Mouse (Mus musculus): Measurements from ENCODE around the gene Slc4a8. TPM values are rescaled to one million over a fixed set of nuclear protein-coding genes. Genes with fewer than 3 reads are reported as not detected.

Slc4a8 gene
- polyA plus RNA-seq, 1 experiment, result 11.0 TPM

DNA sequence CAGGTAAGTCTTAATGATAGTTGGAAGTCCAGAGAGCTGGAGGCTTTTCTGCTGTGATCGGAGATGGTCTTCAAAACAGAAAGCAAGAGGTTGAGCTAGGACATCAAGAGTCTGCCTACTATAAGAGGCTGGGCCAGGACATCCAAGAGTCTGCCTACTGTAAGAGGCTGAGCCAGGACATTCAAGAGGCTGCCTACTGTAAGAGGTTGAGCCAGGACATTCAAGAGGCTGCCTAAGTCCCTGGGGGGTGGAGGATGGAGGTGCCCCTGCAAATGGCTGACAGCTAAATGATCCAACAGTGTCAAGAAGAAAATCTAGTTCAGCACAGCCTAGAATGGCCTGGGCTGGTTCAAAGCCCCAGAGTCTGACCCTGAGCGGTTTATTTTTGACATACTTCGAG is 13.0 kb upstream of the Slc4a8 start:
- Histone ChIP-seq H3K27ac (ENCODE audit: insufficient read depth, low read length) (no peak overlapping the region), H3K36me3 (ENCODE audit: control insufficient read depth, insufficient read depth, low read length) (no peaks in the 10 kb centered on the region), H3K27me3 (ENCODE audit: control insufficient read depth, insufficient read depth, low read length) (peaks cover 1% of the 10 kb centered on the region; the same call in 1 of the 2 replicates), H3K4me3 (ENCODE audit: extremely low read depth, insufficient read depth, insufficient read length) (no peak overlapping the region), H3K4me1 (ENCODE audit: control insufficient read depth, insufficient read depth, insufficient read length) (peaks cover 4% of the 10 kb centered on the region; the same call in 1 of the 2 replicates)
- TF ChIP-seq CTCF (IDR thresholded peaks at IDR 0.05; ENCODE audit: extremely low read depth, insufficient read depth, insufficient read length, insufficient replicate concordance) (no peak), POLR2A (IDR thresholded peaks at IDR 0.05; ENCODE audit: low read depth, low read length) (no peak)
- 89% methylated on average over 3 of the region's 3 CpGs for WGBS
- no peak for DNase-seq (ENCODE audit: low read depth in 1 of 2, low spot score in 2 of 2)

DNA sequence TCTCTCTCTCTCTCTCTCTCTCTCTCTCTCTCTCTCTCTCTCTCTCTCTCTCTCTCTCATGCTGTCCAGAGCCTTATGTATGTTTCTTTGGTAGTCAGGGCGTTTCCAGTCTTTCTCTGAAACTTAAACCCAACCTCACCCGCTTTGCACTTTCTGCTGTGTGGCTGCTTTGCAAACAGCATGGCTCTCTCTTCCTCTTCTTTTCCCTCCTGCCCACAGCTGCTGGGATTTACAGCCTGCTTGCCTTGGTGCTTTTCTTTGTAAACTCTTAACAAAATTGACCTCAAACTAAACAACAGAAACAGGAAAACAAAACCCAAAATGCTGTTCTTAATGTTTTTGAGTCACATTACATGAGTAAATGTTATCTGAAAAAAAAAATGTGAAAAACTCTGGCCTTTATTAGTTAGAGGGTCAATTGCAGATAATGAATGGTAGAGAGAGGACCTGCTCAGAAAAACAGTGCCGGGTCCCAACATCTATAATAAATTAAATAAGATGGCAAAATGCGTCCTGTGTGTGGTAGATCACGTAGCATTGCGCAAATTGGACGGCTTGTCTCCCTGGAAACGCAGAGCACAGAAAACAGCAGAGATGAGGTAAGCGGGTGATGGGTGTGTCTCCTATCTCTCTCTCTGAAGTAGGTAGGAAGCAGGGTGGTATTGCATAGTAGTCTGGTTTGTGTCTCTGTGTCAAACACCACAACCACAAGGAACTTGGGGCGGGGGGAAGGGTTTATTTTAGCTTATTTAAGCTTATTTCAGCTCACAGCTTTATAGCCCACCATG is 11.6 kb upstream of the Slc4a8 start:
- Histone ChIP-seq H3K4me3 (ENCODE audit: extremely low read depth, insufficient read depth, insufficient read length) (no peak overlapping the region), H3K27ac (ENCODE audit: insufficient read depth, low read length) (peak overlapping the region; percentile 71), H3K27me3 (ENCODE audit: control insufficient read depth, insufficient read depth, low read length) (peaks cover 1% of the 10 kb centered on the region; the same call in 1 of the 2 replicates), H3K4me1 (ENCODE audit: control insufficient read depth, insufficient read depth, insufficient read length) (peaks cover 4% of the 10 kb centered on the region; the same call in 1 of the 2 replicates), H3K36me3 (ENCODE audit: control insufficient read depth, insufficient read depth, low read length) (no peaks in the 10 kb centered on the region)
- TF ChIP-seq CTCF (IDR thresholded peaks at IDR 0.05; ENCODE audit: extremely low read depth, insufficient read depth, insufficient read length, insufficient replicate concordance), result no peak
- TF ChIP-seq POLR2A (IDR thresholded peaks at IDR 0.05; ENCODE audit: low read depth, low read length), result no peak
- WGBS, result 55% methylated on average over 10 of the region's 10 CpGs
- DNase-seq (ENCODE audit: low read depth in 1 of 2, low spot score in 2 of 2), result peak in 1 of 2 experiments; percentile 80

DNA sequence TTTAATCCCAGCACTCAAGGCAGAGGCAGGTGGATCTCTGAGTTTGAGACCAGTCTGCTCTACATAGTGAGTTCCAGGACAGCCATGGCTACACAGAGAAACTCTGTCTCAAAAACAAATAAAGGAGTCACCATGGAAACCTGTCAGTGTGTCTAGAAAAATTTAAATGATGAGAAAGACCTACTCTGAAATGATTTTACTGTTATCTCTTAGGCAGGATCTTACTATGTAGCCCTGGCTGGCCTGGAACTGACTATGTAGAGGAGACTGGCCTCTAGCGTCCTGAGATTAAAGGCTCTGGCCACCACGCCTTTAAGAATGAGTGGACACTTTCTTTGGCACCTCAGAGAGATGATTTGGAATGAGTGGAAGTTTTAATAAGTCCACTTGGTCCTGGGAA is 9.1 kb upstream of the Slc4a8 start:
- TF ChIP-seq POLR2A (IDR thresholded peaks at IDR 0.05; ENCODE audit: low read depth, low read length), result no peak
- TF ChIP-seq CTCF (IDR thresholded peaks at IDR 0.05; ENCODE audit: extremely low read depth, insufficient read depth, insufficient read length, insufficient replicate concordance), result no peak
- Histone ChIP-seq H3K36me3 (ENCODE audit: control insufficient read depth, insufficient read depth, low read length) (no peaks in the 10 kb centered on the region), H3K27ac (ENCODE audit: insufficient read depth, low read length) (0 out of 2 replicates have a peak overlapping the region, but pooled peaks have one; percentile 9), H3K4me1 (ENCODE audit: control insufficient read depth, insufficient read depth, insufficient read length) (peaks cover 8% of the 10 kb centered on the region; the same call in 1 of the 2 replicates), H3K4me3 (ENCODE audit: extremely low read depth, insufficient read depth, insufficient read length) (no peak overlapping the region), H3K27me3 (ENCODE audit: control insufficient read depth, insufficient read depth, low read length) (0 out of 2 replicates have a peak, but pooled peaks cover 1% of the 10 kb centered on the region)
- no peak for DNase-seq (ENCODE audit: low read depth in 1 of 2, low spot score in 2 of 2)
- WGBS, result 84% methylated on average over 2 of the region's 2 CpGs

DNA sequence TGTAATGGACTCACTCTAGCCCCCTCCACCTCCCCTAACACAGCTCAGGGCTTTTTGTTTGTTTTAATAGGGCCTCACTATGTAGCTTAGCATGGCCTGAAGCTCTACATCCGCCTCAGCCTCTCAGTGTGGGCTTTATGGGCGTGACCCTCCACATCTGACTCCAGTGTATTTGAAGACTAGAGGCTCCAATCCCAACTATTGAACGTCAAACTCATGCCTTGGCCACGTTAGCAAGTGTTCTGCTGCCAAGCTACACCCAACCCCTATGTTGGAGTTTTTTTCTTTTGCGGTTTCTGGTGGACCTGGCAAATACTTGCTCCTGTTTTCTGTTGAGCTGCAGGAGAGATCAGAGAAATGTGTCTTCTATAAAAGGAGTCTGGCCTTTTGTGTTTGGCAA is 8.5 kb upstream of the Slc4a8 start:
- Histone ChIP-seq H3K36me3 (ENCODE audit: control insufficient read depth, insufficient read depth, low read length) (no peaks in the 10 kb centered on the region), H3K4me3 (ENCODE audit: extremely low read depth, insufficient read depth, insufficient read length) (no peak overlapping the region), H3K27me3 (ENCODE audit: control insufficient read depth, insufficient read depth, low read length) (no peaks in the 10 kb centered on the region), H3K27ac (ENCODE audit: insufficient read depth, low read length) (peak overlapping the region; percentile 1; the same call in 1 of the 2 replicates), H3K4me1 (ENCODE audit: control insufficient read depth, insufficient read depth, insufficient read length) (peaks cover 7% of the 10 kb centered on the region; the same call in 1 of the 2 replicates)
- 73% methylated on average over 5 of the region's 5 CpGs for WGBS
- TF ChIP-seq POLR2A (IDR thresholded peaks at IDR 0.05; ENCODE audit: low read depth, low read length) (no peak), CTCF (IDR thresholded peaks at IDR 0.05; ENCODE audit: extremely low read depth, insufficient read depth, insufficient read length, insufficient replicate concordance) (no peak)
- no peak for DNase-seq (ENCODE audit: low read depth in 1 of 2, low spot score in 2 of 2)

DNA sequence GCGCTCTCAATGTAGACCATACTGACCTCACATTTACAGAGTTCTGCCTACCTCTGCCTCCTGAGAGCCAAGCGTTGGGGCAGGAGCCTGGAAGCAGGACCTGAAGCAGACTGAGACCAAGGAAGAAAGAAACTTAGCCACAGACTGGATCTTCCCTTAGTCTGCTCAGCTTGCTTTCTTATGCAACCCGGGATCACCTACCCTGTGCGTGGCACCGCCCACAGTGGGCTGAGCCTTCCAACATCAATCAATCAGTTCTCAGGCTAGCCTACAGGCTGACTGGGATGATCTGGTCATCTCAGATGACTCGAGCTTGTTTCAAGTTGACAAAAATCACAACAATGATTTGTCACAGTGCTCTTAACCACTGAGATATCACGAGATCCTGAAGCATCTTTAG is 7.5 kb upstream of the Slc4a8 start:
- no peak for TF ChIP-seq POLR2A (IDR thresholded peaks at IDR 0.05; ENCODE audit: low read depth, low read length)
- no peak for TF ChIP-seq CTCF (IDR thresholded peaks at IDR 0.05; ENCODE audit: extremely low read depth, insufficient read depth, insufficient read length, insufficient replicate concordance)
- H3K27me3 ChIP-seq (ENCODE audit: control insufficient read depth, insufficient read depth, low read length), result no peaks in the 10 kb centered on the region
- peak overlapping the region; percentile 52 for H3K27ac ChIP-seq (ENCODE audit: insufficient read depth, low read length)
- H3K4me3 ChIP-seq (ENCODE audit: extremely low read depth, insufficient read depth, insufficient read length), result no peak overlapping the region
- H3K4me1 ChIP-seq (ENCODE audit: control insufficient read depth, insufficient read depth, insufficient read length), result peaks cover 7% of the 10 kb centered on the region; the same call in 1 of the 2 replicates
- 71% methylated on average over 7 of the region's 7 CpGs for WGBS
- DNase-seq (ENCODE audit: low read depth in 1 of 2, low spot score in 2 of 2), result no peak
- no peaks in the 10 kb centered on the region for H3K36me3 ChIP-seq (ENCODE audit: control insufficient read depth, insufficient read depth, low read length)

DNA sequence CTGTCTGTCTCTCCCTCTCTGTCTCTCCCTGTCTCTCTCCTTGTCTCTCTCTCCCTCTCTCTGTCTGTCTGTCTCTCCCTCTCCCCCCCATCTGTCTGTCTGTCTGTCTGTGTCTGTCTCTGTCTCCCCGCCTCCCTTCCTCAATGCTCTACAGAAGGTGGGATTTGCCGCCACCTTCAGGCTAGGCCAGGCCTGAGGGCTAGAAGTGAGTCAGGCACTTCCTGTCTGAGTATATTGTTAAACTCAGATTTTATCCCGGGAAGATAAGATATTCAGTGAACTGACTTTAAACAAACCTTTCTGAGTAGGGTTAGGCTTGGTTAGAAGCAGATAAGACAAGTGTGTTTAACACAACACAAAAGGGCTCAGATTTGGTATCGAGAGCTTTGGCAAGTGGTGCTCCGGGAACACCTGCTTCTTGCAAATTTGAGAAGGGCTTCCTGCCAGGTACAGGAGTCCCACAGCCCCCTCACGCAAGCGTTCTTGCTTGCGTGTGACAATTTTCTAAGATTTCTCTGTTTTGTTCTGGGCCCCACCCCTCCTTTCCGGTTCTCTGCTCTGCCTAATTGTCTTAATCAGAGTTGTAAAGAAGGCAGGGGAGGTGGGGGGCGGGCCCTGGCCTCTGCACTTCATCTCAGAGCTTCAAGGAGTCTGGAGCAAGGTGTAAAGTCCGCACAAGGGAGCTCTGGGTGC is 6.6 kb upstream of the Slc4a8 start:
- Histone ChIP-seq H3K4me3 (ENCODE audit: extremely low read depth, insufficient read depth, insufficient read length) (no peak overlapping the region), H3K27me3 (ENCODE audit: control insufficient read depth, insufficient read depth, low read length) (no peaks in the 10 kb centered on the region), H3K36me3 (ENCODE audit: control insufficient read depth, insufficient read depth, low read length) (no peaks in the 10 kb centered on the region), H3K4me1 (ENCODE audit: control insufficient read depth, insufficient read depth, insufficient read length) (peaks cover 7% of the 10 kb centered on the region; the same call in 1 of the 2 replicates), H3K27ac (ENCODE audit: insufficient read depth, low read length) (peak overlapping the region; percentile 64)
- DNase-seq (ENCODE audit: low read depth in 1 of 2, low spot score in 2 of 2), result peak; percentile 72 to 79
- TF ChIP-seq CTCF (IDR thresholded peaks at IDR 0.05; ENCODE audit: extremely low read depth, insufficient read depth, insufficient read length, insufficient replicate concordance) (peak; percentile 82; the same call in 1 of the 2 replicates), POLR2A (IDR thresholded peaks at IDR 0.05; ENCODE audit: low read depth, low read length) (no peak)
- 3% methylated on average over 11 of the region's 11 CpGs for WGBS
